Mouse (Mus musculus) embryo, embryonic 10 days (tissue): ENCODE results near the gene Slit3.

Experiments
- DNase-seq: peaks from one replicate; pipeline ENCODE4 v3.0.0-alpha.2; 2015; ENCODE audit warnings: low spot score

Slit3 gene

DNA sequence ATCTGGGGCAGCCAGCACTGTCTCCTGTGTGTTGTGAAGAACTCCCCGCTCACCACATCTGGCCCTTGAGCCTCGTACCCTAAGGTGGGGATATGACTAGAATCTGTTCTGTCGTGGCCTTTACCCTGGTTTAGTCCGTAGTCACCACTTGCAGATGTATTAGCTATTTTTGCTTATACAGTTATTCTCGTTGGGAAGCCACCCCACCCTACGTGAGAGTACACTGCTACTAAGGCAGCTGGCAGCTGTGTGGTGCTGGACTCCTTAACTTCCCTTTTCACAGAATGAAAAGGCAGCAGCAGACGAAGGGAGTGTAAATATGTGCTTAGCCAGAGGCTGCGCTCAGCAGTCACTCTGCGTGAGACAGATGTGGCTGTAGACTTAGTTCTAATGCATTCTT is 282.5 kb downstream of the Slit3 start:
- no peak for DNase-seq

DNA sequence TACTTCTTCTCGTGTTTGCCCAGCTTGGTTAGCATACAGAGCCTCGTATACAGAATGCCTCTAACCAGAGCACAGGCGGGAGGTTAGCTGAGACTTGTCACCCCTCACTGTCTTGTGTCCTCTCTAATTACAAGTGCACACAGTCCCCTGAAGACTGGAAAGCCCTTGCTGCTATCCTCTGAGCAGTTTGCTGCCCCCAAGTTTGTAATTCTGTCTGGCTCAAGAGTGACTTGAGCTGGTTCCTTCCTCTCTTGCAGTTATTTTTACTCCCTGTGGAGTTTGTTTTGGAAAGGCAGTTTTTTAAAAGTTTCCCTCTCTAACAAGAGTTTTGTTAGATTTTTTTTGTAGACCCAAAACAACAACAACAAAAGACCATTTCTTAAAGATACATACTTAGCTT is 285.0 kb downstream of the Slit3 start:
- no peak for DNase-seq

DNA sequence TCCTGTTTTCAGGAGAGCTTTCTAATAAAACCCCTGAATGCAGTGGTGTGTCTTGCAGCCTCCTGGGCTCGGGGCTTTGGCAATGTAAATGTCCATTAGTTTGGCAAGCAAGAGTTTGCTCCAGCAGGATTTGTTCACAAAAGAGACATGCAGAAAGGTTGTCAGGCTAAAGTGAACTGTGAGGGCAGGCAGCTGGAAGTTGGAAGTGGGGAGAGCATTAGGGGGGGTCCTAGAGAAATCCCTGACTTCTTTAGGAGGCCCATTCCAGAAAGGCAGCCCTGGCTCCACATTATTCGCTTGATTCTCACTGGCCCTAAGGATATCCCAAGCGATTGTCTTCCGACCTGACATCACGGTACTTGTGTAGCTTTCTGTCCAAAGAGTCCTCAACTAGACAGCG is 285.5 kb downstream of the Slit3 start:
- DNase-seq, result no peak

DNA sequence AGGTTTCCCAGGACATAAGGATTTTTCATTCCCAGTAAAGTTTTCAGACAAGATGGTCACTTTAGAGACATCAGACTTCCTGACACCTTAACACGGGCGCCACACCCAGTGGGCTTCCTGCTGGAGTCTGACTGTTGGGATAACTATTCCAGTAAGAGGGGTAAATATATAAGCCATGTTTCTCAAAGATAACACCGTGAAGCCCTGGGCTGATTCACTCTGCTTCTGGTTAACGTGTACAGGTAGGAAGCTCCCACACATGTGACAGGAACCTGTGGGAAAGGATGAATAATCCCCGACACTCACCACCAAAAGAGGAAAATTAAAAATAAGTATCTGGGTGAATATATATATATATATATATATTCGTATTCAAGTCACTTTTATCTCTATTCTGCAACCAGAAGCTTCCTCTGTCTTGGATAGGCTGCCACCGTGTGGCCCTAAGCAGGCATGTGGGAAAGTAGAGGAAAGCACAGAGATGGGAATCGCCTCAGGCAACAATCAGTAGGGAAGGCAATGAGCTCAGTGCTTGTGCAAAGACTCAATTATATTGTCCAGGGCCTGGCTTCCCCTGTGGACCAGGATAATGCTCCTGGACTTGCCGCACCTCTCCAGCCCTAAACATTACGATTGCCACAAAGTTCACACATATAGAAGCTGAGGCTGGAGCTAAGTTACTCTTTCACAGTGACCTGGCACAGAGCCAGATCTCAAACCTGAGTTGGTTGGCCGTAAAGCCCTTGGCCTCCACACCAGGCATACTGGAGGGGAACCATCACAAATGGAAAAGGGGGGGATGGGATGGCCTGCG is 286.5 kb downstream of the Slit3 start:
- DNase-seq, result peak; percentile 86

DNA sequence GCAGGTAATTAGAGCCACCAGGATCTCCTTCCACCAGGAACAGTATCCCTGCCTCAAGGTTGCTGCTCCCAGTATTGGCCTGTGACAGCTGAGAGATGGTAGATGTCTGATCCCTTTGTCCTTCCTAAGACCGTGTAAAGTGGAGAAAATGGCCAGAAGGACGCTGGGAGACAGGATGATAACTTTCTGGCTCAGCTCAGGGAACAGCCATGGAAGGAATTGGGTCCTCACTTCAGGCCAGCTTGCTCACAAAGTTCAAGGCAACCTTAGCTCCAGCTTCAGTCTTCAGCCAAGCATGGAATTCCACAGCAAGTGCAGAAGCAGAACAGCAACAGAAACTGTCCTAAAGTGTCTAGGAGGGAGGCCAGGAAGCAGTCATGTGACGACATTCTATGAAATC is 289.4 kb downstream of the Slit3 start:
- DNase-seq, result no peak

DNA sequence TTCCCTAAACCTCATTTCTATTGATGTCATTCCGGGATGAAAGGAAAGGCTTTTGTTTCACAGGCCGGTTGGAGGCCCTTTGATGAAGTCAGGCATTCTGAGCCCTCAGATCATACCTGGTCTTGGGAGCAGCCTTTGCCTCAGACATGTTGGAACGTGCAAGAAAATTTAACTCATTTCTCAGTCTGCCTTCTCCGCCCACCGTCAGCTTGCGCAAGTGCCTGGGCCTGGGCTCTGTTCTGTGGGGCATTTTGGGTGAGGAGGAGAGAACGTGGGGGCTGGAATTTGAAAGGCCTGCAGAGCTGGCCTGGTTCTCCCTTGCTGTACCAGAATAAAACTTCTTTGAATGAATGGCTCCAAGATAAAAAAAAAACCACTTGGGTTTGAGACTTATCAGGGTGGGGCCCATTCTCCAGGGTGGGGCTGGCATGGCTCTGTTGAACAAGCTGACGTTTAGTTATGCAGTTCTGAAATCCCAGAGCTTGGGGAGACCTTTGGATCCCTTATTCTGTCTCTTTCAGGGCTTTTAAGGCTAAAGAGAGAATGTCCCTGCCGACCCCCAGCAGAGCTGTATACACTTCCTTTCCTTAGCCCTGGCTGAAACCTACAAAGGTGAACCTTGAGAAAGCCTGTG is 294.9 kb downstream of the Slit3 start:
- DNase-seq, result no peak

DNA sequence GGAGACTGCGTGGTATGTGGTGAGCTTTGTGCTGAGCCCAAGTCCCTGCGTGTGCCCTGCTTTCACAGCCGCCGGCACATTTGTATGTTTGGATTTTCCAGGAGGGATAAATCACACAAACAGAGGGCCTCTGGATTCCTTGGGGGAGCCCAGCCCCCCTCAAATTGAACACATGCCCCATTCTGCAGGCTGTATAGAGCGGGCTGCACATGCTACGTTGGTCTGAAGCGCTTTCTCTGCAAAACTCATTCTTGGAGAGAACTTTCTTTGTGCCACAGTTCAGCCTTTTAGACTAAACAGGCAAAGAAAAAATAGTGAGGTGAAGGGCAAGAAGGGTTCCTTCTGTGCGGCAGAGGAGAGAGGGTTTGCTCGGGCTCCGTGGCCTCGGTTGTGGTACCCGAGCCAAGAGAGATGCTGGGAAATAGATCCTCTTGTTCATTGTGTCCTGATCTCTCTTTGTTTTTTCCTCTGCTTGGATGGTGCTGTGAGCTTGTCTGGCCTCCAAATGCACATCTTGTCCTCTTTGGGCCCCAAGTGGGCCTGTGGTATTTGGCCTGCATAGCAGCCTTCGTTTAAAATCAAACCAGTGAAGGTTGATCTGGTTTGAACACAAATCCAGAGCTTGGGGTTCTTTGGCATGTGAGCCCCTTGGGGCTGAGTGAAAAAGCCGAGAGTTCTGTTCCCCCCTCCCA is 295.5 kb downstream of the Slit3 start:
- no peak for DNase-seq

DNA sequence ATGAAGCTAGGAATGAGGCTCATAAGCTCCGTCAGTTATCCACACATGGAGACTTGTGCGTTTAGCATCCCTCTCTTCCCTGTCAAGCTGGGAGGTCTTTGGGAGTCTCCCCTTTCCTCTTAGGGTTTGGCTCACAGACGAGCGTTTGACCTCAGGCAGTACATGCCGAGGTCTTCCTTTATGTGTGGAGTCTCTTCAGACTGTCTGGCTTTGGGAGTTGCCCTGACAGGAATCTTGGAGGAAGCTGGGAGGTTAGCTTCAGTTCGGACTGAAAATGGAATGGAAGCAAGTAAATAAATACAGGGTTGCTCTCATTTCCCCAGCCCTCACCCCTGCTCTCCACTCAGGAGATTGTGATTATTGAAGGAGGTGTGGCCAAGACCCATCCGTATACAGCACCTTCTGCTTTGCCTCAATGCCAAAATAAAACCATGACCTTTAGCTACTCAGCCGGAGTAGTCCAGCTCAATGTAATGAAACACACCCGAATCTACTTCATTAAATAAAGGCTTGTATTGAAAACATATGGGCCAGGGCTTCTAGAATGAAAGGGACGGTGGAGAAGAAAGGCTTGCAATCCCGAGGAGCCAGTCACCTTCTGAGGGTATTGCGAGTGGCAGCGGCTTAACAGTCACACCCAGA is 297.0 kb downstream of the Slit3 start:
- peak; percentile 14 for DNase-seq

DNA sequence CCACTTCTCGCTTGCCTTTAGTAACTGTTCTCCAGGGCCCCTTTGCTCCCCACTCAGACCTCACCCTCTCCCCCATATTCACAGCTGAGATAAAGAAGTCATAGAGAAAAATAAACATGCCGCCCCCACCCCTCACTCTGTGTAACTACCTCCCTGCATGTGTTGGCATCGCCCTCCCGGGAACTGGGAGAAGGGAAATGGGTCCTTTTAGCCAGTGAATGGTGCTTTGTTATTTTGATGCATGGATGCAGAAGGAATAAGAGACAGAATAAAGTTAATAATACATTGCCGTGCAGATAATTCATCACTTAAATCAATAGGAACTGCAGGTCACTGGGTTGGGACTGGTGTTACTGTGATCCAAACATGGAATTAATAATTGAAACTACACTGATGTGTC is 298.0 kb downstream of the Slit3 start:
- no peak for DNase-seq

DNA sequence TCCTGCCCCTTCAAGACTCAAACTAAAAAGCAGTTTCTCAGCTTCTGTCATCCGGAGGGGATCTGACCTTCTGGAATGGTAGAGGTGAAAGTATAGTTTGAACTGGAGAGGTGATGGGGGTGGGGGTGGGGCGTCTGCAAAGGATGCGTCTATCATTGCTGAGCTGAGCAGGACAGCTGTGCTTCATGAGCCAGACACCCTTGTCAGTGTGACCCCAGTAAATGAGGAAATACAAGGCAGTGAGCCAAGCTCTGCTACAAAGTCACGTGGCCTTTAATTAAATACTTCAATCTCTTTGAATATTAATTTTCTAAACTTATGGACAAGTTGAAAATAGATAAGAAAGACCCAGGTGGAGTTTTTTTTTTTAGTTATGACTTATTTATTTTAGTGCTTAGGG is 300.7 kb downstream of the Slit3 start:
- DNase-seq, result no peak

DNA sequence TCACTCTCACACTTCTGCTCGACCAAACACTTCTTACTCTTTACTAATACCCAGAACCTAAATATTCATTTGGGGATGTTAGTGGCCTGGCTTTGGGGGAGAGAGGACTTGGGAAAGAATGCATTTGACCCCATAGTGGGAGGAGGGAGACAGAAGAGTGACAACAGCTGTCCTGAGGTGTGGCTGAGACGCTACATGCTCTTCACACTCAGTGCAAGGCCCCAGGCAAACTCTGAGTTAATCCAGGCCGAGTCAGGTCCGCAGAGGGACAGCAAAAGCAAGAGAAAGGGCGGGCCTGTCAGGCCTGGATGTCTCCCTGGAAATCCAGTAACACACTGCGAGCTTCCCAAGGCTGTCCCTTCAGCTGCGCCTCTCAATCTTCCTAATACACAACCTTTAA is 307.0 kb downstream of the Slit3 start:
- peak; percentile 37 for DNase-seq

DNA sequence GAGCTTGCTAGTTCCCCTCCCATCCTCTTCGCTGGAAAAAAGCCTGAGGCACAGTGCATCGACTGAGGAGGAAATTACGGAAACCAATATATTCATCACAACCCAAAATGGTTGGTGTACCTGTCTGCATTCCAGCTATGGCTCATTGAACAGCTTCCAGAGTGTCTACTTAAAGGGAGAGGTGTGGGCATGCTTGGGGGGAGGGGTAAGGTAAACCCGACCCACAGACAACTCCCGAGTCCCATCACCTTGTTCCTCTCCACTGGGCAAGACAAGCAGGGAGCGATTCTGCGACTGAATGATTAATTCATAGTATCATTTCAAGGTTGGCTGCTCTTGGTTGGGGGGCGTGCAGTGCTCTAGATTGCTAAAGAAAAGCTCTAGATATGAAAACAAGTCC is 310.1 kb downstream of the Slit3 start:
- DNase-seq, result no peak

DNA sequence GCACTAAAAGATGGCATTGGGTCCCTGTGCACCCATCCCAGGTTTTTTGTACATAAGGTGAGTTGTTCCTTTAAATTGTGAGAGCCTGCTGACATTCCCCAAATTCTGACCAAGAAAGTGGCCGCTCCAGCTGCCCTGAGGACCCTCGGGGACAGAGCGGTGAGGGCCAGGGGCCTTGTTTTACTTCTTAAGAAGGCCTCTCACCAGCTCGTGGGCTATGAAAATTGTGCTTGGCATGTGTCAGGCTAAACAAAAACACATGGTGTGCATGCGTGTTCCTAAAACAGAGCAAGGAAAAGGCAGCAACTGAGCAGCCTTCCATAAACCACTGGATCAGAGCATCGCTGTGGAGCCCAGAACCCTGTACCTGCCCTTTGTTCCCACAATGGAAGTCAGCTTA is 316.5 kb downstream of the Slit3 start:
- no peak for DNase-seq

DNA sequence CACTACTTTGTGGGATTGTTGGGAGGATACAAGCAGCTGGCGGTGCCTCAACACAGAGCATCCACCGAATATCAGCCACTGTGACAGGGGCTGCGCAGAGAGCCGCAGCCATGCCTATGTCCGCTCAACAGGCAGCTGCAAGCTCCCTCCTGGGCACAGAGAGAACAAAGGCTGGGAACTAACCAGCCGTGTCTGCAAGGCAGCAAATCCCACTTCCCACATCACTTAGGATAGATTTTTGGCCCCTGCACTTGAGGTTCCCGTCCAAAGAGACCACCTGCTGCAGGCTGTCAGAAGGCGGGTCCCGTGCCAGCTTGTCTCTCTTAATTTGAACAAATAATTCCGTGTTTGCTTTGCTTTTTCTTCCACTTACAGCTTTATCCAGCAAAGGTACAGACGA is 319.2 kb downstream of the Slit3 start:
- no peak for DNase-seq

DNA sequence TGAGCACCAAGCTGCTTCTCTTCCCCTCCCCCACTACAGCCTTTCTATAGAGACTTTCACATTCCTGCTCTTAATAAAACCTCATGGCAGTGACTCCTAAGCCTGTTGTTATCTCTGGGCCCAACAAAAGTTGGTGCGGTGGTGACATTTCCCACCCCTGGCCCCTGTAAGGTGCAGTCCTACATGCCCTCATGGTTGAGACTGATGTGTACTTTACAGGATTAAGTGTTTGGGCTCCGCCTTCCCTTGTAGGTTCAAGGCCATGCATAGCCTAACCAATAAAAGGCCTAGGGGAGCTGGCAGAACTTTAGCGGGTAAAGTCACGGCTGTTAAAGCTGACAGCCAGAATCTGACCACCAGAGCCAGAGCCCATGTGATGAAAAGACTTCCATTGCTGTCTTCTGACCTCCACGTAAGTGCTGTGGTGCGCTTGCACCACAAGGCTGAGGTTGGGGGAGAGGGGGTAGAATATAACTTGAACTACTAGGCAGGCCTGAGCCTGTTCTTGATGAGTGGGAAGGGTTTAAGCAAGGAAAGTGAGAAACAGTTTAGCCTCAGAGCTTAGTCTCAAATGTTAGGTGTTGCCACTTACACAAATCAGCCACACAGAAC is 323.6 kb downstream of the Slit3 start:
- DNase-seq, result no peak

DNA sequence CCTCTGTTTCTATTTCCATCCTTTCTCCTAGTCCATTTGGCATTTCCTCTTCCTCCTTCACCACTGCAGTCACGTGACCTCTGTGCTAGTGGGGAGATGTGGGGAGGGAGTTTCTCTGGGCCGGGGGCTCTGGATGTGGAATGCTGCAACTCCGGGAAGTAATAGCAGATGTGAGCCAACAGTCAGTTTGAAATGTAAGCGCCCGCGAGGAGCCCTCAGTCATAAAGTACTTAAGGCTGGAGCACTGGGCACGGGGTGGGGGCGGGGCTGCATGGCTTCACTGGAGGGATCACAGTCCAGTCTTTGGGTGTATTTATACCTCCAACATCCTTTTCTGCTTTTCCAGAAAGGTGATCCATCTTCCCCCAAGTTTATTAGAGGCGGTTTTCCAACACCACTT is 326.9 kb downstream of the Slit3 start:
- no peak for DNase-seq

DNA sequence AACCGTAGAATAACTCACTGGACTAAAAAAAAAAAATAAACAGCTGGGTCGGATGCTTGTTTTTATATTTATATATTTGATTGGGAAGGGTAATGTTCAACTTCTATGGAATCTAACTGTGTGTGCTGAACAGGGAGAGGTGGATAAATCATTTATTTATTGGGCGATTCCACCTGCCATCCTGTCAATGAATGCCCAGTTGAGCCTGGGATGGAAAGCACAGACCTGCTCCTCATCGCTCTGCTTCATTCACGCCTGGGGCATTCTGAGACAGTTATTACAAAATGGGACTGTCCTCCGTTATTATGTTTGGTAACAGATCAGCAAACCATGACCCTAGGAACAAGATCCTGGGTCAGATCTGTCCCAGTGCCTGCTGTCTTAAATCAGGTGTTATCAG is 328.2 kb downstream of the Slit3 start:
- DNase-seq, result no peak

DNA sequence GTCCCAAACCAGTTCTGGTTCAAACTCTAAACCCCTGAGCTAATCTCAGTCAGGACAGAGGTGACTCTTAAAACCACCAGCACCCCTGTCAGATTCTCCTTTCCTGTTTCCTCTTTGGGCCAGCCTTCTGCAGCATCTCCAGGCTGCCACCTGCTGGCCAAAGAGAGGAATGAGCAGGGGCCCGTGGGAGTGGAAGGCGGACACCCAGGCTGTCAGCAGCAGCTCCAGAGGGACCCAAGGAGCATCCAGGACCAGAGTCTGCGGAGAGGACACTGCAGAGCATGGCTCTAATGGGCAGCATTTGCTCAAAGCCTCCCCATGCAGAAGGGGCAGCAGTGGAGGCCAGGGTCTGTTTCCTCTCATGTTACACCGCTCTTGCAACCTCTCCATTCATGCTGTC is 330.6 kb downstream of the Slit3 start:
- peak; percentile 76 for DNase-seq

DNA sequence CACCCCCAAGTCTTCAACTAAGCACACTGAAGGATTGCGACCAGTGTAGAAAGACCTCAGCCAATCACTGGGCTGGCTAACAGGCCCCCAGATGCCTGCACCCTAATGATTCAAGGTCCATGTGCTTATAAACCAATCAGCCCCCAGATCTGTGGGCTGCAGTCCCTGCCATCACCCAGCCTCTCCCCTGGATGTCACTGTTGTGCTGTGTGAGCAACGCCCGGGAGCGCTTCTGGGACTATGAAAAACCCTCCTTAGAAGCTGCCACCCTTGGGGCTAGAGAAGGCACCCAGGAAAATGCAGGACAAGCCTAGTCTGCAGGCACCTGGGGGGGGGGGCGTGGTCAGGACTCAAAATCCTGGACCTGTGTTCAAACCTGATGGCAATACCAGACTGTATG is 331.4 kb downstream of the Slit3 start:
- peak; percentile 81 for DNase-seq

DNA sequence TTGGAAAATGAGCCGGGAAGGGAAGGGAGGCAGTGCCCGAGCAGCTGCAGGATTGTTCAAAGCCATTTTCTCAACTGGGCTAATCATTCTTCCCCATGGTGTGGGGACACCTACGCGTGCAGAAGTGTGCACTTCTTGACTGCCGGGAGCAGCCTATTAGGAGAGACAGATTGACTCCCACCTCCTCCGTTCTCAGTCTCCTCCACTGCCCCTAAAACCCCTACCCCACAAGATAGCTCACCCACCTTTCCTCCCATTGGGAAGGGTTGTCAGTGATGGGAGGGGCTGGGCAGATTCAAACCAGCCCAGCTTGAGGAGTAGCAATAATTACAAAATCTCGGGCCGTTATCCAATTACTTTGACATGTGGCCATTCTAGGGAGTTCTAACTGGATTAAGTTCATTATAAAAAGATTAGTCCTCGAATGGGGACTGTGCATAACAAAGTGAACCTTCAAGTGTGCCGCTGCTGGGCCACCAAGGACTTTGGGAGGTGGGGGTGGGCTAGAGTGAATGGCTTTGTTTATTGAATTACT is 333.2 kb downstream of the Slit3 start:
- DNase-seq, result no peak

DNA sequence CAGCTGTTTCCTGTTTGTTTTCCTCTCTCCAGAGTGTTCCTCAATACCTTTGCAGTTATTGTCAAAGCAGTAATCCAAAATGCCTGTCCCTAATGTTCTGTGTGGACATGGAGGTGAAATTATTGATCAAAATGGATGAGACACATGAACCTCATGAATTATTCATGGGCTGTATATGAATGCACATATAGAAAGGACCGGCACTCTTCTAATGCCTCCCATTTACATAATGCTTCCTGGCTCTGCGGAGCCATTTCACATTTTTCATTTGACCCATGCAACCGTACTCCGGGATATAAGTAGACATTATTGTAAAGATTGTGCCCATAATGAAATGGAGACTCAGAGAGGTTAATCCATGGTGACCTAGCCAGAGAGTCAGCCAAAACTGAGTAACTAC is 333.8 kb downstream of the Slit3 start:
- no peak for DNase-seq

DNA sequence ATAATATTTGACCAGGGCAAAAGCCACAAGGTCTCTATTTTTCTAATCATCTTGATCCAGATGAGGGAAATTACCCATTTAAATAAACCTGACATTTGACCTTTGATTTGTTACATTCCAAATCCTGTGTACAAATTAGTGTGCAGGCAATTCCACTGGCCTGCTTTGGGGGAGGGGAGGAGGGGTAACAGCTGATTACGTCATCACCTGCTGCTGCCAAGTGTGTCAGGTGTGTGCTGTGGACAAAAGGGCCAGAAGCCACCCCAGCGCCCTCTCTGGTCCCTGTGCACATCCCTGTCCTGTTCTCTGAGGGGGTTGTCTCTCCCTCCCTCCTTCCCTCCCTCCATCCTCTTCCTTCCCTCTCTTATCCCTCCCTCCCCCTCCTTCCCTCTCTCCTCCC is 337.0 kb downstream of the Slit3 start:
- no peak for DNase-seq
